Mouse (Mus musculus) ES-E14 (cell line): ENCODE data around the gene Rcc2. TPM values are rescaled to one million over a fixed set of nuclear protein-coding genes. Genes with fewer than 3 reads are reported as not detected.

Experiments
- DNase-seq: peaks from one replicate; pipeline ENCODE4 v3.0.0-alpha.2; 2013; ENCODE audit warnings: low read depth, low spot score
- H3K27ac ChIP-seq: 2 replicates; pipeline ENCODE4 v1.5.1; 2012; ENCODE audit warnings: low read depth, mild to moderate bottlenecking, low read length, moderate library complexity, mixed read lengths; ENCODE audit not compliant: poor library complexity, insufficient read depth, severe bottlenecking
- H3K36me3 ChIP-seq: 2 replicates; pipeline ENCODE4 v1.6.1; 2012; ENCODE audit warnings: mild to moderate bottlenecking, low read length, moderate library complexity, mixed read lengths; ENCODE audit not compliant: control insufficient read depth, poor library complexity, insufficient read depth, severe bottlenecking
- H3K4me1 ChIP-seq, 2 experiments: fragments of 150-350 bp in 1 of 2; sonication (generic) in 1 of 2; 2 replicates each; pipeline ENCODE4 v1.6.1; 2012; ENCODE audit warnings: low read length in 2 of 2, mild to moderate bottlenecking in 1 of 2, mixed read lengths in 1 of 2; ENCODE audit not compliant: control insufficient read depth in 2 of 2, insufficient read depth in 2 of 2, poor library complexity in 1 of 2
- H3K4me3 ChIP-seq, 2 experiments: fragments of 150-350 bp in 1 of 2; sonication (generic) in 1 of 2; 2 replicates each; pipeline ENCODE4 v1.5.1; 2012; ENCODE audit warnings: low read length in 2 of 2, low read depth in 1 of 2, mild to moderate bottlenecking in 1 of 2, mixed read lengths in 1 of 2; ENCODE audit not compliant: insufficient read depth in 1 of 2, poor library complexity in 1 of 2, severe bottlenecking in 1 of 2
- H3K9ac ChIP-seq: 2 replicates; pipeline ENCODE4 v1.6.1; 2012; ENCODE audit warnings: low read depth, mild to moderate bottlenecking, low read length, mixed read lengths; ENCODE audit not compliant: poor library complexity, insufficient read depth, severe bottlenecking
- H3K9me3 ChIP-seq: fragments of 150-350 bp; sonication (generic); 2 replicates; pipeline ENCODE4 v1.6.1; 2012; ENCODE audit warnings: low read depth, mild to moderate bottlenecking, low read length; ENCODE audit not compliant: control insufficient read depth, insufficient read depth
- CHD2 ChIP-seq: IDR thresholded peaks from 2 replicates; pipeline ENCODE4 v1.6.1; 2014; ENCODE audit warnings: mild to moderate bottlenecking, low read depth, low read length, inconsistent platforms
- HCFC1 ChIP-seq: IDR thresholded peaks from 2 replicates; pipeline ENCODE4 v1.6.1; 2012; ENCODE audit warnings: low read length, inconsistent platforms, borderline replicate concordance; ENCODE audit not compliant: insufficient read depth
- MAFK ChIP-seq: IDR thresholded peaks from 2 replicates; pipeline ENCODE4 v1.6.1; 2014; ENCODE audit warnings: mild to moderate bottlenecking, low read depth, low read length, inconsistent platforms; ENCODE audit not compliant: insufficient read depth
- ZC3H11A ChIP-seq: IDR thresholded peaks from 2 replicates; pipeline ENCODE4 v1.6.1; 2012; ENCODE audit warnings: low read depth, mild to moderate bottlenecking, inconsistent platforms, low read length, borderline replicate concordance
- ZNF384 ChIP-seq: IDR thresholded peaks from 2 replicates; pipeline ENCODE4 v1.6.1; 2012; ENCODE audit warnings: low read depth, low read length, inconsistent platforms
- in situ Hi-C, 2 experiments: fragments of 600-800 bp; cut with MboI; formaldehyde crosslinking; loops; one replicate each; pipeline ENCODE4 v1.15.1; 2025; ENCODE audit warnings: low sequenced_read_pairs in 2 of 2, inconsistent platforms in 1 of 2; ENCODE audit not compliant: unreplicated experiment in 2 of 2
- total RNA-seq: library from RNA; depleted of rRNA; stranded (reverse); fragments of 300-350 nt; gene quantifications from 2 replicates; pipeline ENCODE4 v1.2.3, GENCODE M21; 2012

The Rcc2 gene
- total RNA-seq, 1 experiment: 250 TPM

DNA sequence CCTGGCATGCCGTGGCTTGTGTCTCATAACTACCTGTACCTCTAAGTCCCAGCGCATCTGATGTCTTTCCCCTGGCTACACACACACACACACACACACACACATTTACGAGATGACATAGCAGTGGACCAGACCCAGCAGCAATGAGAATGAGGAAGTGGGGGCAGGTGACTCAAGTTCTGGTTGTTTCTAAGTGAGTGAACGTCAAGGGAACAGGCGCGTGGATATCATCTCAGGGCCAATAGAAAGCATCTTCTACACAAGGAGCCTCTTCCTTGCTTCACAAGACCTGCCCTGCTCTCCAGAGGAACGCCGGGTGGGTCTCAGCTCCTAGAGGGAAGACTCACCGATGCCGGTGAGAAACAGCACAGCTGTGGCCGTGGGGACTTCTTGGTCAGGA lies 40.3 kb downstream of the Rcc2 start:
- no peak overlapping the region for H3K4me3 ChIP-seq
- H3K9me3 ChIP-seq: no peaks in the 10 kb centered on the region
- in situ Hi-C loops: no loop called here
- no peaks in the 10 kb centered on the region for H3K36me3 ChIP-seq
- no peak for TF ChIP-seq HCFC1
- TF ChIP-seq CHD2: no peak
- no peak for TF ChIP-seq ZC3H11A
- TF ChIP-seq MAFK: no peak
- no peak for TF ChIP-seq ZNF384
- no peak overlapping the region for H3K9ac ChIP-seq
- no peaks in the 10 kb centered on the region for H3K4me1 ChIP-seq
- no peak overlapping the region for H3K27ac ChIP-seq
- DNase-seq: no peak

DNA sequence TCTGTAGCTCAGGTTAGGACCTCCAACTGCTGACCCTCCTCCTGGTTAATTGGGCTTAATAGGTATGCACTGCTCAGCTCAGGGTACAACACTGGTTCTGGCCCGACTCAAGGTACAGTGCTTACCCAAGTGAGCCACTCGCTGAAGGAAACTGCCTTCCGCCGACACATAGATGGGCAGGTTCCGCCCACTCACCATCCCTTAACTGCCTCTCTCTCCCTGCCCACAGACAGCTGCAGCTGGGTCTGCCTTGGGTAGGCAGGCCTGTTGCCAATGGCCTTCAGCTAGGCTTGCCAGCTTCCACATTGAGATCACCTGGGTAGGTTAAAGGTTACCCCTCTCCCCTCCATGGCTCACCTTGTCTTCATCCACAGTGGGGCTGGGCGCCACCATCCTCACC lies 41.1 kb downstream of the Rcc2 start:
- Histone ChIP-seq H3K4me1 (no peaks in the 10 kb centered on the region), H3K9me3 (no peaks in the 10 kb centered on the region), H3K36me3 (no peaks in the 10 kb centered on the region), H3K9ac (no peak overlapping the region), H3K27ac (no peak overlapping the region), H3K4me3 (no peak overlapping the region)
- in situ Hi-C loops: no loop called here
- no peak for TF ChIP-seq HCFC1
- no peak for TF ChIP-seq ZC3H11A
- no peak for DNase-seq

DNA sequence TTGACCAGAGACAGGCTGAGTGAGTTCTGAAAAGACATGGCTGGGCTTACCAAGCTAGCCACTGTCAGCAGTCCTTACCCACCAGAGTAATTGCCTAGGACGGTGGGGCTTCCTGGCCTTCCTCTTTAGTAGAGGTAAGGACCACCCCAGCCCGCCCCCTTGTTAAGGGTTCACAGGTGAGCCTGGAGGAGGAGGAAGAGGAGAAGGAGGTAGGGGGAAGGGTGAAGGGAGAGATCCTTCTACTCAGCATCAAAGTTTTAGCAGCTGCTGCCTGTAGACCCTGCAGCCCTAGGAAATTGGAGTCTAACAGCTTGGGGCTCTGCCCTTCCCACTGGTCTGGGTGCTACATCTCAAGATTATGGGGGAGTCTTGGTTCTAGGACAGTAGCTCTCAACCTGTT lies 42.2 kb downstream of the Rcc2 start, which contains the start of gene Padi6:
Padi6 (minus strand) TSS at position 101 of the 400 bp plus-strand sequence.
- DNase-seq: no peak
- Histone ChIP-seq H3K36me3 (no peaks in the 10 kb centered on the region), H3K4me3 (no peak within 1 kb of the TSS), H3K4me1 (no peaks in the 10 kb centered on the region), H3K9me3 (no peaks in the 10 kb centered on the region), H3K9ac (no peak within 1 kb of the TSS), H3K27ac (no peak within 1 kb of the TSS)
- in situ Hi-C loops: no loop called here
- TF ChIP-seq CHD2: no peak
- no peak for TF ChIP-seq MAFK
- TF ChIP-seq ZNF384: no peak
- TF ChIP-seq ZC3H11A: no peak
- no peak for TF ChIP-seq HCFC1

DNA sequence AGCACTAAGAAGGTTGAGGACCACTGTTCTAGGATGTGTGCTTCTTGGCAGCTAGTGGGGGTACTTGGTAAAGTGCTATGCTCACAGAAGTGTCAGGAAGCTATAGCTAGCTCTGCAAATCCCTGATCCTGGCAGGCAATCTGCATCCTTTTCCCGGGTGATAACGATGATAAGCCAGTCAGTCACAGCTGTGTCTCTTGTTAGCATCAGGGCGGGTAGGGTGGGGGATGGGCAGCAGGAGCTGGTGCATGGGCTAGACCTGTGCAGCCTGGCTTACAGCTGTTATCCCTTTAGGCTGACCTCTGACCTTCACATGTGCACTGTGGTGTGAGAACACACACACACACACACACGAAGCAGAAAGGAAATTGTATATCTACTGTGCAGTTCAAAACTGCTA lies 42.7 kb downstream of the Rcc2 start:
- TF ChIP-seq ZNF384 (no peak), MAFK (no peak), HCFC1 (no peak), ZC3H11A (no peak), CHD2 (no peak)
- no peaks in the 10 kb centered on the region for H3K4me1 ChIP-seq
- DNase-seq: no peak
- H3K36me3 ChIP-seq: no peaks in the 10 kb centered on the region
- no peak overlapping the region for H3K4me3 ChIP-seq
- in situ Hi-C loops: no loop called here
- no peaks in the 10 kb centered on the region for H3K9me3 ChIP-seq
- H3K9ac ChIP-seq: no peak overlapping the region
- no peak overlapping the region for H3K27ac ChIP-seq

- Histone ChIP-seq H3K36me3 (no peaks in the 10 kb centered on the region), H3K9me3 (no peaks in the 10 kb centered on the region), H3K9ac (no peak overlapping the region), H3K27ac (no peak overlapping the region), H3K4me3 (no peak overlapping the region), H3K4me1 (no peaks in the 10 kb centered on the region)
- peak; percentile 53 for DNase-seq
- TF ChIP-seq ZNF384 (no peak), ZC3H11A (peak; percentile 69; the same call in 1 of the 2 replicates)
- in situ Hi-C loops: no loop called here
These were observed 44.3 kb downstream of the Rcc2 start for GRCm38 (mm10) chr4:140744654-140745053.
